Mouse (Mus musculus): ENCODE data around the gene Cct2. TPM values are rescaled to one million over a fixed set of nuclear protein-coding genes. Genes with fewer than 3 reads are reported as not detected.

Cct2 gene
- polyA plus RNA-seq, 1 experiment from 2014 or later = 310 TPM

- peaks cover 17% of the 10 kb centered on the region for H3K4me1 ChIP-seq (ENCODE audit: control insufficient read depth, insufficient read depth, low read length)
- H3K9ac ChIP-seq (ENCODE audit: low read depth, low read length) = no peak overlapping the region
- ATAC-seq (ENCODE audit: low FRiP score, low TSS enrichment) = no peak
- no peak overlapping the region for H3K27ac ChIP-seq (ENCODE audit: low read depth, low read length)
- H3K4me2 ChIP-seq (replicated peaks; ENCODE audit: low read depth, low read length) = no peak overlapping the region
- H3K4me3 ChIP-seq (ENCODE audit: low read length) = no peak overlapping the region
- H3K27me3 ChIP-seq (ENCODE audit: control insufficient read depth, insufficient read depth, low read length) = peaks cover 12% of the 10 kb centered on the region
- WGBS = 42% methylated on average over 7 of the region's 7 CpGs
- H3K36me3 ChIP-seq (ENCODE audit: control insufficient read depth, insufficient read depth, low read length) = no peaks in the 10 kb centered on the region
- no peaks in the 10 kb centered on the region for H3K9me3 ChIP-seq (ENCODE audit: control insufficient read depth, low read length)
These were observed 45.3 kb downstream of the Cct2 start for GRCm38 (mm10) chr10:117018281-117018840.

GRCm38 (mm10) chr10:117014565-117014964 lies 49.0 kb downstream of the Cct2 start:
- 88% methylated on average over 5 of the region's 5 CpGs for WGBS
- H3K9ac ChIP-seq (ENCODE audit: low read depth, low read length) = no peak overlapping the region
- no peak overlapping the region for H3K4me2 ChIP-seq (replicated peaks; ENCODE audit: low read depth, low read length)
- H3K27ac ChIP-seq (ENCODE audit: low read depth, low read length) = no peak overlapping the region
- no peaks in the 10 kb centered on the region for H3K9me3 ChIP-seq (ENCODE audit: control insufficient read depth, low read length)
- H3K4me1 ChIP-seq (ENCODE audit: control insufficient read depth, insufficient read depth, low read length) = peaks cover 12% of the 10 kb centered on the region; the same call in 1 of the 2 replicates
- ATAC-seq (ENCODE audit: low FRiP score, low TSS enrichment) = no peak
- no peak overlapping the region for H3K4me3 ChIP-seq (ENCODE audit: low read length)
- H3K36me3 ChIP-seq (ENCODE audit: control insufficient read depth, insufficient read depth, low read length) = no peaks in the 10 kb centered on the region
- no peaks in the 10 kb centered on the region for H3K27me3 ChIP-seq (ENCODE audit: control insufficient read depth, insufficient read depth, low read length)

- peak; percentile 85; the same call in 1 of the 2 replicates for ATAC-seq (ENCODE audit: low FRiP score, low TSS enrichment)
- H3K4me3 ChIP-seq (ENCODE audit: low read length) = no peak overlapping the region
- peak overlapping the region; percentile 18 for H3K4me2 ChIP-seq (replicated peaks; ENCODE audit: low read depth, low read length)
- no peaks in the 10 kb centered on the region for H3K9me3 ChIP-seq (ENCODE audit: control insufficient read depth, low read length)
- no peaks in the 10 kb centered on the region for H3K27me3 ChIP-seq (ENCODE audit: control insufficient read depth, insufficient read depth, low read length)
- H3K27ac ChIP-seq (ENCODE audit: low read depth, low read length) = no peak overlapping the region
- 10% methylated on average over 12 of the region's 12 CpGs for WGBS
- no peak overlapping the region for H3K9ac ChIP-seq (ENCODE audit: low read depth, low read length)
- peaks cover 15% of the 10 kb centered on the region; the same call in 1 of the 2 replicates for H3K4me1 ChIP-seq (ENCODE audit: control insufficient read depth, insufficient read depth, low read length)
- no peaks in the 10 kb centered on the region for H3K36me3 ChIP-seq (ENCODE audit: control insufficient read depth, insufficient read depth, low read length)
These were observed 49.8 kb downstream of the Cct2 start for GRCm38 (mm10) chr10:117013689-117014390.

- WGBS = 27% methylated on average over 8 of the region's 8 CpGs
- H3K9ac ChIP-seq (ENCODE audit: low read depth, low read length) = no peak overlapping the region
- H3K4me1 ChIP-seq (ENCODE audit: control insufficient read depth, insufficient read depth, low read length) = peaks cover 16% of the 10 kb centered on the region
- no peaks in the 10 kb centered on the region for H3K27me3 ChIP-seq (ENCODE audit: control insufficient read depth, insufficient read depth, low read length)
- ATAC-seq (ENCODE audit: low FRiP score, low TSS enrichment) = peak; percentile 71
- H3K4me3 ChIP-seq (ENCODE audit: low read length) = no peak overlapping the region
- H3K27ac ChIP-seq (ENCODE audit: low read depth, low read length) = no peak overlapping the region
- no peaks in the 10 kb centered on the region for H3K9me3 ChIP-seq (ENCODE audit: control insufficient read depth, low read length)
- H3K4me2 ChIP-seq (replicated peaks; ENCODE audit: low read depth, low read length) = no peak overlapping the region
- no peaks in the 10 kb centered on the region for H3K36me3 ChIP-seq (ENCODE audit: control insufficient read depth, insufficient read depth, low read length)
These were observed 52.6 kb downstream of the Cct2 start for GRCm38 (mm10) chr10:117011047-117011446.

- WGBS = 78% methylated on average over 6 of the region's 6 CpGs
- no peak overlapping the region for H3K27ac ChIP-seq (ENCODE audit: low read depth, low read length)
These were observed 53.9 kb downstream of the Cct2 start for GRCm38 (mm10) chr10:117009691-117010090.

GRCm38 (mm10) chr10:117005707-117006464 lies 57.7 kb downstream of the Cct2 start:
- Histone ChIP-seq H3K27me3 (ENCODE audit: control insufficient read depth, insufficient read depth, low read length) (no peaks in the 10 kb centered on the region), H3K9ac (ENCODE audit: low read depth, low read length) (no peak overlapping the region), H3K4me2 (replicated peaks; ENCODE audit: low read depth, low read length) (no peak overlapping the region), H3K4me3 (ENCODE audit: low read length) (no peak overlapping the region), H3K36me3 (ENCODE audit: control insufficient read depth, insufficient read depth, low read length) (no peaks in the 10 kb centered on the region), H3K9me3 (ENCODE audit: control insufficient read depth, low read length) (no peaks in the 10 kb centered on the region), H3K27ac (ENCODE audit: low read depth, low read length) (no peak overlapping the region), H3K4me1 (ENCODE audit: control insufficient read depth, insufficient read depth, low read length) (peaks cover 23% of the 10 kb centered on the region)
- WGBS = 36% methylated on average over 12 of the region's 12 CpGs
- peak; percentile 15; the same call in 1 of the 2 replicates for ATAC-seq (ENCODE audit: low FRiP score, low TSS enrichment)

More at GRCm38 (mm10) chr10:117009691-117010090, 53.9 kb downstream of the Cct2 start:
- H3K27me3 ChIP-seq (ENCODE audit: control insufficient read depth, insufficient read depth, low read length) = no peaks in the 10 kb centered on the region
- H3K4me3 ChIP-seq (ENCODE audit: low read length) = no peak overlapping the region
- H3K4me1 ChIP-seq (ENCODE audit: control insufficient read depth, insufficient read depth, low read length) = peaks cover 23% of the 10 kb centered on the region
- no peaks in the 10 kb centered on the region for H3K9me3 ChIP-seq (ENCODE audit: control insufficient read depth, low read length)
- no peak overlapping the region for H3K4me2 ChIP-seq (replicated peaks; ENCODE audit: low read depth, low read length)
- no peak overlapping the region for H3K9ac ChIP-seq (ENCODE audit: low read depth, low read length)
- ATAC-seq (ENCODE audit: low FRiP score, low TSS enrichment) = no peak
- no peaks in the 10 kb centered on the region for H3K36me3 ChIP-seq (ENCODE audit: control insufficient read depth, insufficient read depth, low read length)

- no peak overlapping the region for H3K27ac ChIP-seq (ENCODE audit: low read depth, low read length)
- H3K4me3 ChIP-seq (ENCODE audit: low read length) = no peak overlapping the region
- H3K9ac ChIP-seq (ENCODE audit: low read depth, low read length) = no peak overlapping the region
- H3K36me3 ChIP-seq (ENCODE audit: control insufficient read depth, insufficient read depth, low read length) = no peaks in the 10 kb centered on the region
- no peaks in the 10 kb centered on the region for H3K27me3 ChIP-seq (ENCODE audit: control insufficient read depth, insufficient read depth, low read length)
- no peak overlapping the region for H3K4me2 ChIP-seq (replicated peaks; ENCODE audit: low read depth, low read length)
- WGBS = 60% methylated on average over 5 of the region's 5 CpGs
- no peaks in the 10 kb centered on the region for H3K9me3 ChIP-seq (ENCODE audit: control insufficient read depth, low read length)
- no peak; the same call in 1 of the 2 replicates for ATAC-seq (ENCODE audit: low FRiP score, low TSS enrichment)
- H3K4me1 ChIP-seq (ENCODE audit: control insufficient read depth, insufficient read depth, low read length) = peaks cover 16% of the 10 kb centered on the region; the same call in 1 of the 2 replicates
These were observed 58.9 kb downstream of the Cct2 start for GRCm38 (mm10) chr10:117004695-117005094.

Data from kidney, embryonic 14.5 days (tissue).